Mouse (Mus musculus) cerebellum, adult (tissue): ENCODE measurements around the gene Telo2.
A peak's percentile ranks its signal among the peaks of the same experiment; 100 is the strongest.
"Not testable (repeated sequence)": the region's sequence is repeated elsewhere in the genome, so short reads cannot be mapped to it uniquely, and the experiment has no call there.

Experiments used
- ATAC-seq: cut with Nextera tagmentation; 2 replicates; pipeline ENCODE4 v1.9.2; 2017; ENCODE audit warnings: mild to moderate bottlenecking, moderate library complexity, mixed read lengths; ENCODE audit not compliant: insufficient number of reproducible peaks, low FRiP score, low TSS enrichment

Telo2 gene

GRCm38 (mm10) chr17:25115664-25116432 is at the start of gene Telo2:
TSS of gene Telo2 (minus strand) at chr17:25115967.
- ATAC-seq: peak; percentile 75; the same call in 1 of the 2 replicates

GRCm38 (mm10) chr17:25164770-25165169 is 49.0 kb upstream of the Telo2 start:
- ATAC-seq: no peak

GRCm38 (mm10) chr17:25163387-25163786 is 47.6 kb upstream of the Telo2 start:
- ATAC-seq: no peak

GRCm38 (mm10) chr17:25162161-25162560 is 46.4 kb upstream of the Telo2 start, which contains the start of gene Ccdc154:
TSS of gene Ccdc154 (plus strand) at chr17:25162461.
- no peak for ATAC-seq

- no peak for ATAC-seq
These were observed 24.2 kb upstream of the Telo2 start for GRCm38 (mm10) chr17:25139960-25140359.

- no peak for ATAC-seq
These were observed 23.0 kb upstream of the Telo2 start for GRCm38 (mm10) chr17:25138803-25139202.

GRCm38 (mm10) chr17:25135622-25136021 is 19.9 kb upstream of the Telo2 start:
- ATAC-seq: no peak

GRCm38 (mm10) chr17:25133275-25133698 is 17.5 kb upstream of the Telo2 start, which contains the start of gene Clcn7:
TSS of gene Clcn7 (plus strand) at chr17:25133391.
- peak; percentile 76; the same call in 1 of the 2 replicates for ATAC-seq

GRCm38 (mm10) chr17:25130060-25130459 is 14.3 kb upstream of the Telo2 start:
- no peak for ATAC-seq

- ATAC-seq: no peak
These were observed 11.9 kb upstream of the Telo2 start for GRCm38 (mm10) chr17:25127681-25128080.

GRCm38 (mm10) chr17:25127079-25127478 is 11.3 kb upstream of the Telo2 start:
- ATAC-seq: no peak

GRCm38 (mm10) chr17:25125442-25126060 is 9.8 kb upstream of the Telo2 start:
- ATAC-seq: not testable (repeated sequence)

- no peak for ATAC-seq
These were observed 8.2 kb upstream of the Telo2 start for GRCm38 (mm10) chr17:25123979-25124378.

- ATAC-seq: no peak
These were observed 4.6 kb upstream of the Telo2 start, which contains the start of gene Ptx4 for GRCm38 (mm10) chr17:25120406-25120805. TSS of gene Ptx4 (plus strand) at chr17:25120760.

GRCm38 (mm10) chr17:25117263-25117662 is 1.5 kb upstream of the Telo2 start:
- ATAC-seq: no peak

GRCm38 (mm10) chr17:25114908-25115645 is 690 bp downstream of the Telo2 start:
- ATAC-seq: peak; percentile 12; the same call in 1 of the 2 replicates

- ATAC-seq: no peak
These were observed 3.4 kb downstream of the Telo2 start for GRCm38 (mm10) chr17:25112423-25112810.

GRCm38 (mm10) chr17:25111739-25112422 is 3.9 kb downstream of the Telo2 start:
- peak; percentile 38; the same call in 1 of the 2 replicates for ATAC-seq

- ATAC-seq: no peak
These were observed 4.5 kb downstream of the Telo2 start for GRCm38 (mm10) chr17:25111220-25111619.

GRCm38 (mm10) chr17:25110590-25110989 is 5.2 kb downstream of the Telo2 start:
- no peak for ATAC-seq
